Mouse (Mus musculus) kidney, adult 18-20 months (tissue): Measurements from ENCODE around the gene Itgb2l.

Experiments used
- DNase-seq: peaks from one replicate; pipeline ENCODE4 v3.0.0; 2021

Gene Itgb2l

GRCm38 (mm10) chr16:96425044-96425443, 18.4 kb downstream of the Itgb2l start:
- no peak for DNase-seq

GRCm38 (mm10) chr16:96408064-96408465, 35.4 kb downstream of the Itgb2l start:
- no peak for DNase-seq

GRCm38 (mm10) chr16:96406312-96406711, 37.1 kb downstream of the Itgb2l start:
- DNase-seq = no peak

GRCm38 (mm10) chr16:96402294-96402693, 41.1 kb downstream of the Itgb2l start:
- DNase-seq = no peak

GRCm38 (mm10) chr16:96400046-96400445, 43.4 kb downstream of the Itgb2l start:
- DNase-seq = no peak

- DNase-seq = no peak
Observed at GRCm38 (mm10) chr16:96398806-96399205, 44.6 kb downstream of the Itgb2l start.

- no peak for DNase-seq
Observed at GRCm38 (mm10) chr16:96396013-96396650, 47.3 kb downstream of the Itgb2l start.

- no peak for DNase-seq
Observed at GRCm38 (mm10) chr16:96395516-96395915, 47.9 kb downstream of the Itgb2l start.

- DNase-seq = no peak
Observed at GRCm38 (mm10) chr16:96391070-96391469, 52.3 kb downstream of the Itgb2l start.

GRCm38 (mm10) chr16:96388481-96388880, 54.9 kb downstream of the Itgb2l start:
- DNase-seq = no peak

- DNase-seq = no peak
Observed at GRCm38 (mm10) chr16:96387685-96388371, 55.6 kb downstream of the Itgb2l start.

GRCm38 (mm10) chr16:96384741-96385140, 58.7 kb downstream of the Itgb2l start:
- no peak for DNase-seq

GRCm38 (mm10) chr16:96382496-96383181, 60.8 kb downstream of the Itgb2l start:
- DNase-seq = no peak

- DNase-seq = no peak
Observed at GRCm38 (mm10) chr16:96381435-96381834, 62.0 kb downstream of the Itgb2l start.

- no peak for DNase-seq
Observed at GRCm38 (mm10) chr16:96378111-96378510, 65.3 kb downstream of the Itgb2l start.

- DNase-seq = no peak
Observed at GRCm38 (mm10) chr16:96376342-96376741, 67.1 kb downstream of the Itgb2l start.

- DNase-seq = no peak
Observed at GRCm38 (mm10) chr16:96375538-96375937, 67.9 kb downstream of the Itgb2l start.

GRCm38 (mm10) chr16:96372752-96373118, 70.7 kb downstream of the Itgb2l start:
- DNase-seq = no peak
